ENCODE assay signal across 13 mouse cellular contexts in genomic region chr4:137609702-137610101, GRCm38 (mm10). TPM values are rescaled to one million over a fixed set of nuclear protein-coding genes. Genes with fewer than 3 reads are reported as not detected.
DNase-seq lines count a peak whose midpoint lies in the region; ATAC-seq lines count a peak whose summit lies in the region.
"Had no signal": no experiment of that assay in that cellular context is flagged by ENCODE, and none has a peak within 500 bp of the region (broad histone marks: within the 10 kb centered on the region; RNA-seq: fewer than 3 reads in every experiment).

No protein-coding gene starts in this region.

- DNase-seq in kidney, postnatal 10 days = peak; percentile 39
- no peak for DNase-seq in kidney, adult 8-10 months
- DNase-seq in thymus, postnatal 14 days = peak; percentile 50
- no peak for DNase-seq in right cerebral cortex, postnatal 14 days

- WGBS in forebrain, embryonic 15.5 days = 94% methylated on average over 7 of the region's 7 CpGs
- WGBS in heart, embryonic 11.5 days (ENCODE audit: insufficient replicate concordance) = 57% methylated on average over 7 of the region's 7 CpGs

- no peak overlapping the region for H3K27ac ChIP-seq in forebrain, embryonic 15.5 days (replicated peaks)
- H3K27ac ChIP-seq in heart, embryonic 11.5 days (ENCODE audit: low read depth, low read length) = no peak overlapping the region
- H3K27ac ChIP-seq: hindbrain, embryonic 13.5 days; limb, embryonic 12.5 days; neural tube, embryonic 13.5 days had no signal

- no peak overlapping the region for H3K4me2 ChIP-seq in forebrain, embryonic 15.5 days (replicated peaks)
- no peak overlapping the region for H3K4me2 ChIP-seq in heart, embryonic 11.5 days
- H3K4me2 ChIP-seq: hindbrain, embryonic 13.5 days; limb, embryonic 12.5 days; neural tube, embryonic 13.5 days had no signal

- peak overlapping the region; percentile 82 for H3K4me3 ChIP-seq in megakaryocyte, embryonic 14.5 days (replicated peaks)
- H3K4me3 ChIP-seq in forebrain, embryonic 15.5 days = no peak overlapping the region
- H3K4me3 ChIP-seq in heart, embryonic 11.5 days (ENCODE audit: low read depth, low read length) = no peak overlapping the region
- H3K4me3 ChIP-seq: hindbrain, embryonic 13.5 days; limb, embryonic 12.5 days; neural tube, embryonic 13.5 days had no signal

- no peaks in the 10 kb centered on the region for H3K27me3 ChIP-seq in megakaryocyte, embryonic 14.5 days (replicated peaks)
- H3K27me3 ChIP-seq in forebrain, embryonic 15.5 days = no peaks in the 10 kb centered on the region
- no peaks in the 10 kb centered on the region for H3K27me3 ChIP-seq in heart, embryonic 11.5 days (ENCODE audit: control insufficient read depth, insufficient read depth, low read length)
- H3K27me3 ChIP-seq: hindbrain, embryonic 13.5 days; limb, embryonic 12.5 days; neural tube, embryonic 13.5 days had no signal

- H3K4me1 ChIP-seq in megakaryocyte, embryonic 14.5 days = peaks cover 58% of the 10 kb centered on the region
- no peaks in the 10 kb centered on the region for H3K4me1 ChIP-seq in forebrain, embryonic 15.5 days
- H3K4me1 ChIP-seq in heart, embryonic 11.5 days (ENCODE audit: control insufficient read depth, insufficient read depth, low read length) = peaks cover 7% of the 10 kb centered on the region
- H3K4me1 ChIP-seq: hindbrain, embryonic 13.5 days; limb, embryonic 12.5 days; neural tube, embryonic 13.5 days had no signal

- ATAC-seq in granulocyte monocyte progenitor cell, adult 5-6 weeks (replicated peaks; ENCODE audit: poor library complexity, severe bottlenecking) = peak; percentile 83
- no peak for ATAC-seq in forebrain, embryonic 15.5 days (replicated peaks)
- ATAC-seq in heart, embryonic 11.5 days (replicated peaks; ENCODE audit: insufficient number of reproducible peaks, low FRiP score, low TSS enrichment) = no peak

- peaks cover 93% of the 10 kb centered on the region for H3K36me3 ChIP-seq in megakaryocyte, embryonic 14.5 days (replicated peaks; ENCODE audit: low read length)
- H3K36me3 ChIP-seq in forebrain, embryonic 15.5 days = peaks cover 86% of the 10 kb centered on the region
- peaks cover 44% of the 10 kb centered on the region for H3K36me3 ChIP-seq in heart, embryonic 11.5 days (ENCODE audit: control insufficient read depth, insufficient read depth, low read length)

- no peak overlapping the region for H3K9ac ChIP-seq in forebrain, embryonic 15.5 days (replicated peaks)
- no peak overlapping the region for H3K9ac ChIP-seq in heart, embryonic 11.5 days (ENCODE audit: low read depth, low read length)
- H3K9ac ChIP-seq: hindbrain, embryonic 13.5 days; limb, embryonic 12.5 days; neural tube, embryonic 13.5 days had no signal

- no peaks in the 10 kb centered on the region for H3K9me3 ChIP-seq in megakaryocyte, embryonic 14.5 days
- H3K9me3 ChIP-seq in forebrain, embryonic 15.5 days = no peaks in the 10 kb centered on the region
- no peaks in the 10 kb centered on the region for H3K9me3 ChIP-seq in heart, embryonic 11.5 days (replicated peaks; ENCODE audit: control insufficient read depth, low read length)
- H3K9me3 ChIP-seq: hindbrain, embryonic 13.5 days; limb, embryonic 12.5 days; neural tube, embryonic 13.5 days had no signal

RNA-seq across cellular contexts. Expression of gene Usp48, which starts 16.1 kb away (rescaled TPM):
- total RNA-seq in granulocyte monocyte progenitor cell, adult 5-6 weeks (2014; fragmentation: Nextera tagmentation) = 76.3 and 119 TPM in 2 replicates
- 132 and 151 TPM in 2 replicates for total RNA-seq in granulocyte monocyte progenitor cell, adult 5-6 weeks (2017)
- 21.7 and 46.2 TPM in 2 replicates for polyA plus RNA-seq in megakaryocyte, embryonic 14.5 days (2012; ENCODE audit: insufficient read depth, low replicate concordance)
- 80.5 and 81.6 TPM in 2 replicates for polyA plus RNA-seq in forebrain, embryonic 15.5 days (2015; fragmentation: Nextera tagmentation; extraction: Ambion mirVana)
- 45.0 and 50.1 TPM in 2 replicates for polyA plus RNA-seq in heart, embryonic 11.5 days (2014; fragmentation: Nextera tagmentation; extraction: Ambion mirVana)

RNA-seq across cellular contexts. Expression of gene Ldlrad2, which starts 35.3 kb away (rescaled TPM):
- total RNA-seq in granulocyte monocyte progenitor cell, adult 5-6 weeks (2014; fragmentation: Nextera tagmentation) = not detected in 2 replicates
- total RNA-seq in granulocyte monocyte progenitor cell, adult 5-6 weeks (2017) = not detected in 2 replicates
- not detected in 2 replicates for polyA plus RNA-seq in megakaryocyte, embryonic 14.5 days (2012; ENCODE audit: insufficient read depth, low replicate concordance)
- 0.47 TPM in 1 of 2 replicates, not detected in the other for polyA plus RNA-seq in forebrain, embryonic 15.5 days (2015; fragmentation: Nextera tagmentation; extraction: Ambion mirVana)
- polyA plus RNA-seq in heart, embryonic 11.5 days (2014; fragmentation: Nextera tagmentation; extraction: Ambion mirVana) = not detected in 2 replicates
- total RNA-seq: MEL had no signal
- polyA plus RNA-seq: frontal cortex, adult 2 months; limb, embryonic 12.5 days; neural tube, embryonic 13.5 days had no signal

RNA-seq across cellular contexts. Expression of gene Rap1gap, which starts 54.8 kb away (rescaled TPM):
- total RNA-seq in granulocyte monocyte progenitor cell, adult 5-6 weeks (2014; fragmentation: Nextera tagmentation) = 0.80 and 4.3 TPM in 2 replicates
- 0.65 and 4.6 TPM in 2 replicates for total RNA-seq in granulocyte monocyte progenitor cell, adult 5-6 weeks (2017)
- 3.9 and 26.0 TPM in 2 replicates for polyA plus RNA-seq in megakaryocyte, embryonic 14.5 days (2012; ENCODE audit: insufficient read depth, low replicate concordance)
- polyA plus RNA-seq in forebrain, embryonic 15.5 days (2015; fragmentation: Nextera tagmentation; extraction: Ambion mirVana) = 31.2 and 40.4 TPM in 2 replicates
- 3.3 and 5.1 TPM in 2 replicates for polyA plus RNA-seq in heart, embryonic 11.5 days (2014; fragmentation: Nextera tagmentation; extraction: Ambion mirVana)

Comparison
In these comparisons a context has a peak if more than half of its experiments do, and no peak if none do; other contexts are left out.
1. DNase-seq: peak in kidney, postnatal 10 days (single experiment) and thymus, postnatal 14 days (single experiment); none in kidney, adult 8-10 months (0 of 2) and right cerebral cortex, postnatal 14 days (single experiment).